Mouse (Mus musculus): ENCODE measurements around the gene Arid1b. TPM values are rescaled to one million over a fixed set of nuclear protein-coding genes. Genes with fewer than 3 reads are reported as not detected.

Gene Arid1b
- total and polyA plus RNA-seq, 3 experiments: 6.1 to 12.4 (median 9.7) TPM

DNA sequence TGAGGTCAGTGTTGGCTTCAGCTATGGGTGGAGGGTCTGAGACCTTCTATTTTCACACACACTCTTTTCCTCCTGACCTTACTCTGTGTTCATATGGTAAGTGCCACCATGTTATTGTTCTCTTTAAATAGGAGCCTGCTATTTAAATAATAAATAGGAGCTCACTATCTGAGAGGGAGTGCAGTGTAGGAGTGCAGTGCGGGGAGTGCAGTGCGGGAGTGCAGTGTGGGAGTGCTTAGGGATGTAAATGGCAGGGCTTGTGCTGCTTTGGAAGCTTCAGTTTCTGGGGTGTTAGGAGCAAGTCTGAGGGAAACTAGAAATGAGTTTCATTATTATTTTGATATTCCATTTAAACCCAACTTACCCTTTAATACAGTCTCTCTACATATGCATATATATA, 36.2 kb downstream of the Arid1b start:
- Histone ChIP-seq H3K4me1 (ENCODE audit: control insufficient read depth in 1 of 2, insufficient read depth in 2 of 2) (peaks cover 0 to 24% of the 10 kb centered on the region in 2 experiments; a peak in 2 of 4 replicates), H3K27ac (ENCODE audit: insufficient read depth, low read depth) (no peak overlapping the region), H3K9me3 (replicated peaks; ENCODE audit: low read length) (peaks cover 2% of the 10 kb centered on the region), H3K27me3 (replicated peaks) (no peaks in the 10 kb centered on the region), H3K4me2 (ENCODE audit: insufficient read depth, low read depth, poor library complexity, severe bottlenecking) (no peak overlapping the region), H3K9ac (ENCODE audit: insufficient read depth, low read depth) (no peak overlapping the region), H3K36me3 (replicated peaks in 1 of 2; ENCODE audit: control insufficient read depth in 1 of 2, insufficient read depth in 1 of 2, low read length in 1 of 2) (peaks cover 0 to 22% of the 10 kb centered on the region in 2 experiments), H3K79me2 (replicated peaks; ENCODE audit: control insufficient read depth, extremely low read depth, insufficient read depth, poor library complexity, severe bottlenecking) (no peaks in the 10 kb centered on the region; the same call in 1 of the 2 replicates), H3K4me3 (replicated peaks in 1 of 3; ENCODE audit: low read depth in 2 of 3, low read length in 2 of 3, poor library complexity in 1 of 3) (no peak overlapping the region)
- TF ChIP-seq NRF1 (IDR thresholded peaks at IDR 0.05; ENCODE audit: low read depth, low read length) (no peak), CTCF (conservative IDR thresholded peaks at IDR 0.05 in 1 of 2, IDR thresholded peaks at IDR 0.05 in 1 of 2; ENCODE audit: low read depth in 2 of 2, low read length in 2 of 2) (no peak), GABPA (IDR thresholded peaks at IDR 0.05; ENCODE audit: insufficient replicate concordance, low read depth, low read length) (no peak), MXI1 (IDR thresholded peaks at IDR 0.05; ENCODE audit: low read depth, low read length) (no peak), POLR2AphosphoS2 (IDR thresholded peaks at IDR 0.05; ENCODE audit: low read depth, low read length) (no peak), MYC (IDR thresholded peaks at IDR 0.05; ENCODE audit: low read depth, low read length) (no peak), USF2 (conservative IDR thresholded peaks at IDR 0.05; ENCODE audit: low read depth, low read length) (no peak), MAZ (IDR thresholded peaks at IDR 0.05; ENCODE audit: low read depth, low read length) (no peak)
- DNase-seq (ENCODE audit: extremely low read depth): no peak
- dilution Hi-C loops (cut with MboI; ENCODE audit: extremely low pct_ligation_motif_present, extremely low pct_unique_long_range_greater_than_20kb, low sequenced_read_pairs) (no loop called here), in situ Hi-C loops (cut with MboI; ENCODE audit: low pct_ligation_motif_present, low pct_unique_long_range_greater_than_20kb, low sequenced_read_pairs) (no loop called here)

DNA sequence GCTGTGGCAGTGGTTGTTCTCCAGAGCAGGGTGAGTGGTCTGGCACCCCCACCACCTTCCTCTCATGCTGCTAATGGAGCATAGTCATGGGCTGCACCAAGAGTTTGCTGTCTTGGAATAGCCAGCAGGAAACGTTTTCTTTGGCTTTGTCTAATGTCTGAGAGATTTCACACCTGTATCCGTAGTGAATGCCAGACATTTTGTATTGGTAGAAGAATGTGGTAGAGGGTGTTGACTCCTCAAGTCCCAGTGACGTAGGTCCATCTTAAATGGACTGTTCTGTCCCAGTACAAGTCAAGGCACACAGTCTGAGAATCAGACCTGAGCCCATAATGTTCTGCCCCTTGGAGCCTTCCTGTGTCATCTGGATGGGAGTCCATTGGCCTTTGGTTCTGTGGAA, 39.2 kb downstream of the Arid1b start:
- in situ Hi-C loops (cut with MboI; ENCODE audit: low pct_ligation_motif_present, low pct_unique_long_range_greater_than_20kb, low sequenced_read_pairs): no loop called here
- Histone ChIP-seq H3K4me1 (ENCODE audit: control insufficient read depth in 1 of 2, insufficient read depth in 2 of 2) (peaks cover 0 to 44% of the 10 kb centered on the region in 2 experiments; a peak in 2 of 4 replicates), H3K79me2 (replicated peaks; ENCODE audit: control insufficient read depth, extremely low read depth, insufficient read depth, poor library complexity, severe bottlenecking) (no peaks in the 10 kb centered on the region), H3K9ac (ENCODE audit: insufficient read depth, low read depth) (no peak overlapping the region), H3K36me3 (replicated peaks in 1 of 2; ENCODE audit: control insufficient read depth in 1 of 2, insufficient read depth in 1 of 2, low read length in 1 of 2) (peaks cover 0 to 23% of the 10 kb centered on the region in 2 experiments), H3K27me3 (replicated peaks) (no peaks in the 10 kb centered on the region), H3K4me3 (replicated peaks in 1 of 3; ENCODE audit: low read depth in 2 of 3, low read length in 2 of 3, poor library complexity in 1 of 3) (no peak overlapping the region), H3K27ac (ENCODE audit: insufficient read depth, low read depth) (no peak overlapping the region), H3K4me2 (ENCODE audit: insufficient read depth, low read depth, poor library complexity, severe bottlenecking) (no peak overlapping the region), H3K9me3 (replicated peaks; ENCODE audit: low read length) (peaks cover 2% of the 10 kb centered on the region)
- no peak for DNase-seq (ENCODE audit: extremely low read depth)
- TF ChIP-seq BHLHE40 (IDR thresholded peaks at IDR 0.05; ENCODE audit: low read depth, low read length): no peak
- TF ChIP-seq POLR2A (IDR thresholded peaks at IDR 0.05; ENCODE audit: low read depth, low read length): no peak
- TF ChIP-seq PAX5 (IDR thresholded peaks at IDR 0.05; ENCODE audit: low read length): no peak
- no peak for TF ChIP-seq USF2 (conservative IDR thresholded peaks at IDR 0.05; ENCODE audit: low read depth, low read length)
- TF ChIP-seq USF1 (IDR thresholded peaks at IDR 0.05; ENCODE audit: low read depth, low read length): no peak
- no peak for TF ChIP-seq MEF2A (IDR thresholded peaks at IDR 0.05; ENCODE audit: borderline replicate concordance, low read depth, low read length)
- TF ChIP-seq HCFC1 (IDR thresholded peaks at IDR 0.05; ENCODE audit: low read depth, low read length): no peak
- no peak for TF ChIP-seq MXI1 (IDR thresholded peaks at IDR 0.05; ENCODE audit: low read depth, low read length)
- no peak for TF ChIP-seq EP300 (IDR thresholded peaks at IDR 0.05; ENCODE audit: low read length)
- TF ChIP-seq NRF1 (IDR thresholded peaks at IDR 0.05; ENCODE audit: low read depth, low read length): no peak
- no peak for TF ChIP-seq JUN (IDR thresholded peaks at IDR 0.05; ENCODE audit: insufficient read depth, low read depth, low read length)
- no peak for TF ChIP-seq ELF1 (IDR thresholded peaks at IDR 0.05; ENCODE audit: low read depth, low read length)
- TF ChIP-seq RAD21 (IDR thresholded peaks at IDR 0.05; ENCODE audit: low read depth, low read length): no peak
- TF ChIP-seq KAT2A (IDR thresholded peaks at IDR 0.05; ENCODE audit: insufficient replicate concordance, low read length): no peak
- TF ChIP-seq ZNF384 (IDR thresholded peaks at IDR 0.05; ENCODE audit: low read depth, low read length): no peak
- no peak for TF ChIP-seq TBP (conservative IDR thresholded peaks at IDR 0.05; ENCODE audit: low read depth, low read length)
- TF ChIP-seq MAX (IDR thresholded peaks at IDR 0.05; ENCODE audit: low read length): no peak
- no peak for TF ChIP-seq MAFK (IDR thresholded peaks at IDR 0.05; ENCODE audit: insufficient replicate concordance, low read length)
- TF ChIP-seq UBTF (IDR thresholded peaks at IDR 0.05; ENCODE audit: low read depth, low read length): no peak
- no peak for TF ChIP-seq POLR2AphosphoS2 (IDR thresholded peaks at IDR 0.05; ENCODE audit: low read depth, low read length)
- dilution Hi-C loops (cut with MboI; ENCODE audit: extremely low pct_ligation_motif_present, extremely low pct_unique_long_range_greater_than_20kb, low sequenced_read_pairs): no loop called here

Data from CH12.LX (cell line).